Comparison of ENCODE assay signal across 8 mouse cellular contexts in genomic region chr12:76318282-76319212, GRCm38 (mm10). TPM values are rescaled to one million over a fixed set of nuclear protein-coding genes. Genes with fewer than 3 reads are reported as not detected.
DNase-seq lines count a peak whose midpoint lies in the region; ATAC-seq and TF ChIP-seq lines count a peak whose summit lies in the region.

No protein-coding gene starts in this region.

- H3K27me3 ChIP-seq in kidney, adult 2 months (replicated peaks; ENCODE audit: control insufficient read depth, insufficient read depth, low read length) = no peaks in the 10 kb centered on the region
- H3K27me3 ChIP-seq in liver, embryonic 12.5 days (replicated peaks) = peaks cover under 1% of the 10 kb centered on the region; the same call in 1 of the 2 replicates
- H3K27me3 ChIP-seq in small intestine, adult 2 months (ENCODE audit: control insufficient read depth, insufficient read depth, low read length) = no peaks in the 10 kb centered on the region

- peak overlapping the region; percentile 62 for H3K9ac ChIP-seq in liver, embryonic 12.5 days

- DNase-seq in kidney, adult 2 months = peak; percentile 8
- DNase-seq in kidney, postnatal 36 days = no peak
- DNase-seq in c-Kit-negative CD71-positive TER-119-positive erythroid progenitor cells, embryonic 14.5 days (ENCODE audit: low read depth, low spot score) = peak; percentile 42
- no peak for DNase-seq in gastrocnemius, postnatal 4 days (ENCODE audit: low spot score in 2 of 2)
- DNase-seq in left cerebral cortex, adult 8-10 months (ENCODE audit: low spot score in 2 of 2) = no peak
- no peak for DNase-seq in right cerebral cortex, postnatal 14 days

- whole genome bisulfite sequencing in kidney, adult 2 months = 63% methylated on average over 9 of the region's 9 CpGs
- WGBS in liver, embryonic 12.5 days (ENCODE audit: insufficient replicate concordance) = 3% methylated on average over 9 of the region's 9 CpGs
- WGBS in small intestine, adult 2 months = 49% methylated on average over 9 of the region's 9 CpGs

- no peaks in the 10 kb centered on the region for H3K9me3 ChIP-seq in liver, embryonic 12.5 days (replicated peaks)

- peaks cover 3% of the 10 kb centered on the region for H3K36me3 ChIP-seq in kidney, adult 2 months (ENCODE audit: control insufficient read depth, insufficient read depth, low read length)
- H3K36me3 ChIP-seq in liver, embryonic 12.5 days = peaks cover 81% of the 10 kb centered on the region
- H3K36me3 ChIP-seq in small intestine, adult 2 months (ENCODE audit: control insufficient read depth, insufficient read depth, low read length) = peaks cover 17% of the 10 kb centered on the region

- peak; percentile 94 for ATAC-seq in liver, embryonic 12.5 days

- H3K4me1 ChIP-seq in kidney, adult 2 months (ENCODE audit: control insufficient read depth, insufficient read depth, low read length) = no peaks in the 10 kb centered on the region
- peaks cover 41% of the 10 kb centered on the region for H3K4me1 ChIP-seq in liver, embryonic 12.5 days
- H3K4me1 ChIP-seq in small intestine, adult 2 months (ENCODE audit: control insufficient read depth, insufficient read depth, insufficient read length, low read length) = no peaks in the 10 kb centered on the region; the same call in 1 of the 2 replicates

- TF ChIP-seq CTCF in kidney, adult 2 months (conservative IDR thresholded peaks at IDR 0.05; ENCODE audit: insufficient read depth, insufficient read length, low read depth, low read length) = no peak
- no peak for TF ChIP-seq CTCF in small intestine, adult 2 months (IDR thresholded peaks at IDR 0.05; ENCODE audit: extremely low read depth, insufficient read length, insufficient replicate concordance, low read depth, low read length)

- no peak for TF ChIP-seq POLR2A in kidney, adult 2 months (IDR thresholded peaks at IDR 0.05; ENCODE audit: low read depth, low read length)
- TF ChIP-seq POLR2A in small intestine, adult 2 months (IDR thresholded peaks at IDR 0.05; ENCODE audit: low read depth, low read length) = no peak

- H3K27ac ChIP-seq in kidney, adult 2 months (ENCODE audit: insufficient read depth, low read depth, low read length) = no peak overlapping the region
- H3K27ac ChIP-seq in liver, embryonic 12.5 days = peak overlapping the region; percentile 93
- H3K27ac ChIP-seq in small intestine, adult 2 months (ENCODE audit: insufficient read depth, low read depth, low read length) = peak overlapping the region; percentile 53

- H3K4me2 ChIP-seq in liver, embryonic 12.5 days = peak overlapping the region; percentile 62

- H3K4me3 ChIP-seq in kidney, adult 2 months (ENCODE audit: insufficient read depth, low read depth, low read length) = no peak overlapping the region
- peak overlapping the region; percentile 31 for H3K4me3 ChIP-seq in liver, embryonic 12.5 days
- peak overlapping the region; percentile 20; the same call in 1 of the 2 replicates for H3K4me3 ChIP-seq in small intestine, adult 2 months (ENCODE audit: low read depth, low read length)

RNA-seq across cellular contexts. Expression of gene Akap5, which starts 6.1 kb away (rescaled TPM):
- polyA plus RNA-seq in kidney, adult 2 months (2012; rRNA removed) = 0.19 and 0.27 TPM in 2 replicates
- 0.98 and 1.0 TPM in 2 replicates for polyA plus RNA-seq in liver, embryonic 12.5 days (2016; fragmentation: Nextera tagmentation; extraction: Ambion mirVana)
- 0.04 TPM in 1 of 2 replicates, not detected in the other for polyA plus RNA-seq in small intestine, adult 2 months (2012; rRNA removed)
- 1 to 10 TPM; 1.6 to 1.7 TPM for total RNA-seq in gastrocnemius, postnatal 4 days (2021)
- total RNA-seq in left cerebral cortex, adult 8-10 months (2022) = 10 to 100 TPM; 87.0 to 91.3 (median 88.8) TPM

RNA-seq across cellular contexts. Expression of gene Zbtb25, which starts 50.9 kb away (rescaled TPM):
- polyA plus RNA-seq in kidney, adult 2 months (2012; rRNA removed) = 4.9 and 5.9 TPM in 2 replicates
- polyA plus RNA-seq in liver, embryonic 12.5 days (2016; fragmentation: Nextera tagmentation; extraction: Ambion mirVana) = 10.3 and 10.8 TPM in 2 replicates
- polyA plus RNA-seq in small intestine, adult 2 months (2012; rRNA removed) = 1.4 and 2.2 TPM in 2 replicates
- total RNA-seq in gastrocnemius, postnatal 4 days (2021) = 10 to 100 TPM; 13.6 to 19.7 TPM
- 10 to 100 TPM; 19.0 to 22.6 (median 20.8) TPM for total RNA-seq in left cerebral cortex, adult 8-10 months (2022)

RNA-seq across cellular contexts. Expression of gene Zbtb1, which starts 51.5 kb away (rescaled TPM):
- polyA plus RNA-seq in kidney, adult 2 months (2012; rRNA removed) = 1.5 and 1.6 TPM in 2 replicates
- 7.3 and 8.2 TPM in 2 replicates for polyA plus RNA-seq in liver, embryonic 12.5 days (2016; fragmentation: Nextera tagmentation; extraction: Ambion mirVana)
- polyA plus RNA-seq in small intestine, adult 2 months (2012; rRNA removed) = 0.55 and 0.89 TPM in 2 replicates
- total RNA-seq in gastrocnemius, postnatal 4 days (2021) = 1 to 10 TPM; 7.0 to 8.8 TPM
- total RNA-seq in left cerebral cortex, adult 8-10 months (2022) = 1 to 10 TPM; 5.4 to 6.0 (median 5.6) TPM

Comparison
In these comparisons a context has a peak if more than half of its experiments do, and no peak if none do; other contexts are left out.
1. DNase-seq: peak in kidney, adult 2 months (single experiment) and c-Kit-negative CD71-positive TER-119-positive erythroid progenitor cells, embryonic 14.5 days (single experiment); none in kidney, postnatal 36 days (0 of 2), gastrocnemius, postnatal 4 days (0 of 2), left cerebral cortex, adult 8-10 months (0 of 2) and right cerebral cortex, postnatal 14 days (single experiment).